Mouse (Mus musculus): ENCODE measurements at regions not wholly inside any gene's neighbourhood (a gene's known extent, or its start where the extent isn't known, plus 50 kb on each side); places are given as distances from the start of the nearest gene placed in this dataset.

DNA sequence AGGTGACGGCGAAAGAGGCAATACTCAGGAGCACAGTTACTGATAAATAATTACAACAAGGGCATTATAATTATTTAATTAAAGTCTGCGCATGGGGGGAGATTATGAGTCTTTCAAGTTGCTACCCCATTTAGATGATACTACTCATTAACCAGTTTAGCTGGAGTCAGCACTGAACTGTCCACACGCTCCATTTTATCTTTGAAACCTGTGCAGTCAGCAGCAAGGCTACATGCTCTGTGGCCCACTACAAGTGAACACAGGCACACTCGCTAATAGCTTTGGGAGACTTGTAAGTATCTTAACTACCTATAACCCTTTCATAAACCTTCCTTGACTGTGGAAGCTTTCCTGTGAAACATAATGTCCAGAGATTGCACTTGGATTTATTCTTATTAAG, 214.7 kb downstream of the Ppp1r3a start:
- no peak overlapping the region for H3K27ac ChIP-seq (replicated peaks; ENCODE audit: low read depth, low read length)
- no peaks in the 10 kb centered on the region for H3K36me3 ChIP-seq (ENCODE audit: control insufficient read depth, insufficient read depth, low read length)
- no peak for TF ChIP-seq POLR2A (IDR thresholded peaks at IDR 0.05; ENCODE audit: borderline replicate concordance, extremely low read depth, insufficient read depth, insufficient read length)
- WGBS = 85% methylated on average over 5 of the region's 5 CpGs
- H3K27me3 ChIP-seq (ENCODE audit: control insufficient read depth, insufficient read depth, low read length) = no peaks in the 10 kb centered on the region
- no peak overlapping the region for H3K9ac ChIP-seq (ENCODE audit: low read depth, low read length, severe bottlenecking)
- DNase-seq (ENCODE audit: low spot score) (no peak), ATAC-seq (ENCODE audit: low FRiP score, low read depth) (no peak)
- no peaks in the 10 kb centered on the region for H3K9me3 ChIP-seq (ENCODE audit: control insufficient read depth, low read length)
- H3K4me2 ChIP-seq (replicated peaks; ENCODE audit: low read depth, low read length, severe bottlenecking) = no peak overlapping the region
- no peak overlapping the region for H3K4me3 ChIP-seq (replicated peaks; ENCODE audit: low read length)
- H3K4me1 ChIP-seq (ENCODE audit: control insufficient read depth, insufficient read depth, low read length) = no peaks in the 10 kb centered on the region

GRCm38 (mm10) chr6:14529096-14529495, 226.0 kb downstream of the Ppp1r3a start:
- no peak overlapping the region for H3K9ac ChIP-seq (ENCODE audit: low read depth, low read length, severe bottlenecking)
- H3K27me3 ChIP-seq (ENCODE audit: control insufficient read depth, insufficient read depth, low read length) = no peaks in the 10 kb centered on the region
- H3K4me2 ChIP-seq (replicated peaks; ENCODE audit: low read depth, low read length, severe bottlenecking) = no peak overlapping the region
- no peak for TF ChIP-seq POLR2A (IDR thresholded peaks at IDR 0.05; ENCODE audit: borderline replicate concordance, extremely low read depth, insufficient read depth, insufficient read length)
- DNase-seq (ENCODE audit: low spot score) (no peak), ATAC-seq (ENCODE audit: low FRiP score, low read depth) (no peak)
- H3K27ac ChIP-seq (replicated peaks; ENCODE audit: low read depth, low read length) = no peak overlapping the region
- 45% methylated on average over 2 of the region's 2 CpGs for WGBS
- no peaks in the 10 kb centered on the region for H3K36me3 ChIP-seq (ENCODE audit: control insufficient read depth, insufficient read depth, low read length)
- H3K9me3 ChIP-seq (ENCODE audit: control insufficient read depth, low read length) = no peaks in the 10 kb centered on the region
- 0 out of 2 replicates have a peak, but pooled peaks cover 3% of the 10 kb centered on the region for H3K4me1 ChIP-seq (ENCODE audit: control insufficient read depth, insufficient read depth, low read length)
- no peak overlapping the region for H3K4me3 ChIP-seq (replicated peaks; ENCODE audit: low read length)

- no peaks in the 10 kb centered on the region for H3K9me3 ChIP-seq (ENCODE audit: control insufficient read depth, low read length)
- ATAC-seq (ENCODE audit: low FRiP score, low read depth) (no peak), DNase-seq (ENCODE audit: low spot score) (no peak)
- no peak overlapping the region for H3K9ac ChIP-seq (ENCODE audit: low read depth, low read length, severe bottlenecking)
- 0 out of 2 replicates have a peak, but pooled peaks cover 3% of the 10 kb centered on the region for H3K4me1 ChIP-seq (ENCODE audit: control insufficient read depth, insufficient read depth, low read length)
- no peak for TF ChIP-seq POLR2A (IDR thresholded peaks at IDR 0.05; ENCODE audit: borderline replicate concordance, extremely low read depth, insufficient read depth, insufficient read length)
- no peak overlapping the region for H3K27ac ChIP-seq (replicated peaks; ENCODE audit: low read depth, low read length)
- no peak overlapping the region for H3K4me3 ChIP-seq (replicated peaks; ENCODE audit: low read length)
- no peaks in the 10 kb centered on the region for H3K27me3 ChIP-seq (ENCODE audit: control insufficient read depth, insufficient read depth, low read length)
- WGBS = 30% methylated on average over 7 of the region's 7 CpGs
- H3K4me2 ChIP-seq (replicated peaks; ENCODE audit: low read depth, low read length, severe bottlenecking) = no peak overlapping the region
- no peaks in the 10 kb centered on the region for H3K36me3 ChIP-seq (ENCODE audit: control insufficient read depth, insufficient read depth, low read length)
Measured at GRCm38 (mm10) chr6:14528564-14528963, 226.5 kb downstream of the Ppp1r3a start.

DNA sequence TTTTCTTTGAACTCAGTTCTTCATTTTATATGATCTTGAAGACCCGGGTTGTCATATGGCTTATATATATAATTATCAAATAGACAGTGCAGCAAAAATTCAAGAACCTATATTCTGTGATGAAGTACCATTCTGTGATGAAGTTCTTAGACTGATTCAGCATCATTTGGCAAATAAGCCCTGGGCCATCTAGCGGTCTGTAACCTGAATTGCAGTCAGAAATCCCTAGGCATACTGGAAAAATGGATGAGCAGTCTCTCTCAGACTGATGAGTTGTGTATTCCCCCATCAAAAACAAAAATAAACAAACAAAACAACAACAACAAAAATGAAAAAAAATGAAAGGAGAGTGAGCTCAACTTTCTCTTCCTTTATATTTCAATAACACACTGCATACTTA, 232.3 kb downstream of the Ppp1r3a start:
- no peaks in the 10 kb centered on the region for H3K4me1 ChIP-seq (ENCODE audit: control insufficient read depth, insufficient read depth, low read length)
- no peak overlapping the region for H3K27ac ChIP-seq (replicated peaks; ENCODE audit: low read depth, low read length)
- H3K36me3 ChIP-seq (ENCODE audit: control insufficient read depth, insufficient read depth, low read length) = no peaks in the 10 kb centered on the region
- 23% methylated on average over 2 of the region's 2 CpGs for WGBS
- no peak overlapping the region for H3K4me3 ChIP-seq (replicated peaks; ENCODE audit: low read length)
- no peaks in the 10 kb centered on the region for H3K9me3 ChIP-seq (ENCODE audit: control insufficient read depth, low read length)
- DNase-seq (ENCODE audit: low spot score) (no peak), ATAC-seq (ENCODE audit: low FRiP score, low read depth) (no peak)
- no peak overlapping the region for H3K9ac ChIP-seq (ENCODE audit: low read depth, low read length, severe bottlenecking)
- TF ChIP-seq POLR2A (IDR thresholded peaks at IDR 0.05; ENCODE audit: borderline replicate concordance, extremely low read depth, insufficient read depth, insufficient read length) = no peak
- H3K4me2 ChIP-seq (replicated peaks; ENCODE audit: low read depth, low read length, severe bottlenecking) = no peak overlapping the region
- no peaks in the 10 kb centered on the region for H3K27me3 ChIP-seq (ENCODE audit: control insufficient read depth, insufficient read depth, low read length)

GRCm38 (mm10) chr6:14521321-14521720, 233.8 kb downstream of the Ppp1r3a start:
- no peak for TF ChIP-seq POLR2A (IDR thresholded peaks at IDR 0.05; ENCODE audit: borderline replicate concordance, extremely low read depth, insufficient read depth, insufficient read length)
- Histone ChIP-seq H3K27me3 (ENCODE audit: control insufficient read depth, insufficient read depth, low read length) (no peaks in the 10 kb centered on the region), H3K4me2 (replicated peaks; ENCODE audit: low read depth, low read length, severe bottlenecking) (no peak overlapping the region), H3K36me3 (ENCODE audit: control insufficient read depth, insufficient read depth, low read length) (no peaks in the 10 kb centered on the region), H3K4me1 (ENCODE audit: control insufficient read depth, insufficient read depth, low read length) (no peaks in the 10 kb centered on the region), H3K4me3 (replicated peaks; ENCODE audit: low read length) (no peak overlapping the region), H3K27ac (replicated peaks; ENCODE audit: low read depth, low read length) (no peak overlapping the region), H3K9me3 (ENCODE audit: control insufficient read depth, low read length) (no peaks in the 10 kb centered on the region), H3K9ac (ENCODE audit: low read depth, low read length, severe bottlenecking) (no peak overlapping the region)
- DNase-seq (ENCODE audit: low spot score) = no peak
- 55% methylated on average over 1 of the region's 1 CpGs for WGBS
- no peak for ATAC-seq (ENCODE audit: low FRiP score, low read depth)

GRCm38 (mm10) chr6:14504171-14504570, 250.9 kb downstream of the Ppp1r3a start:
- Histone ChIP-seq H3K4me2 (replicated peaks; ENCODE audit: low read depth, low read length, severe bottlenecking) (no peak overlapping the region), H3K27ac (replicated peaks; ENCODE audit: low read depth, low read length) (no peak overlapping the region), H3K9ac (ENCODE audit: low read depth, low read length, severe bottlenecking) (no peak overlapping the region), H3K27me3 (ENCODE audit: control insufficient read depth, insufficient read depth, low read length) (no peaks in the 10 kb centered on the region), H3K36me3 (ENCODE audit: control insufficient read depth, insufficient read depth, low read length) (no peaks in the 10 kb centered on the region), H3K4me3 (replicated peaks; ENCODE audit: low read length) (no peak overlapping the region), H3K9me3 (ENCODE audit: control insufficient read depth, low read length) (no peaks in the 10 kb centered on the region), H3K4me1 (ENCODE audit: control insufficient read depth, insufficient read depth, low read length) (no peaks in the 10 kb centered on the region)
- 27% methylated on average over 1 of the region's 1 CpGs for WGBS
- peak; percentile 57 for ATAC-seq (ENCODE audit: low FRiP score, low read depth)
- TF ChIP-seq POLR2A (IDR thresholded peaks at IDR 0.05; ENCODE audit: borderline replicate concordance, extremely low read depth, insufficient read depth, insufficient read length) = no peak
- DNase-seq (ENCODE audit: low spot score) = peak; percentile 83
